Comparison of ENCODE assay signal across 12 mouse cellular contexts in genomic region chr9:47586176-47586575, GRCm38 (mm10).
"Had no signal": no experiment of that assay in that cellular context is flagged by ENCODE, and none has a peak within 500 bp of the region (broad histone marks: within the 10 kb centered on the region; RNA-seq: fewer than 3 reads in every experiment).

No protein-coding gene starts in this region.

- H3K36me3 ChIP-seq: liver, embryonic 12.5 days; midbrain, embryonic 12.5 days; stomach, embryonic 15.5 days had no signal

- H3K9ac ChIP-seq: liver, embryonic 12.5 days; lung, embryonic 14.5 days; midbrain, embryonic 12.5 days; stomach, embryonic 15.5 days had no signal

- H3K4me1 ChIP-seq: liver, embryonic 12.5 days had no signal

- H3K4me2 ChIP-seq: liver, embryonic 12.5 days; lung, embryonic 14.5 days; midbrain, embryonic 12.5 days; stomach, embryonic 15.5 days had no signal

- H3K9me3 ChIP-seq: liver, embryonic 12.5 days; midbrain, embryonic 12.5 days; stomach, embryonic 15.5 days had no signal

- H3K27me3 ChIP-seq: liver, embryonic 12.5 days; midbrain, embryonic 12.5 days had no signal

- H3K4me3 ChIP-seq: left cerebral cortex, adult 2 months; liver, embryonic 12.5 days; midbrain, embryonic 12.5 days; stomach, embryonic 15.5 days had no signal

- DNase-seq: kidney, adult 8-10 months; kidney, postnatal 25 days; lung, embryonic 14.5 days; lung, postnatal 10 days; lung, postnatal 4 days; right cerebral cortex, postnatal 14 days; thymus, postnatal 36 days had no signal

- H3K27ac ChIP-seq: left cerebral cortex, adult 2 months; liver, embryonic 12.5 days; midbrain, embryonic 12.5 days; stomach, embryonic 15.5 days had no signal

- ATAC-seq: intestine, postnatal 0 days; liver, embryonic 12.5 days had no signal
